ENCODE assay signal across 21 mouse cellular contexts in genomic region chr6:128036597-128036996, GRCm38 (mm10).
DNase-seq lines count a peak whose midpoint lies in the region; ATAC-seq and TF ChIP-seq lines count a peak whose summit lies in the region.
"Had no signal": no experiment of that assay in that cellular context is flagged by ENCODE, and none has a peak within 500 bp of the region (broad histone marks: within the 10 kb centered on the region; RNA-seq: fewer than 3 reads in every experiment).

No protein-coding gene starts in this region.

- no peak for TF ChIP-seq EP300 in heart, postnatal 0 days (IDR thresholded peaks at IDR 0.05; ENCODE audit: low read depth)

- peaks cover 90% of the 10 kb centered on the region for H3K4me1 ChIP-seq in heart, embryonic 12.5 days (replicated peaks)
- peaks cover 41% of the 10 kb centered on the region for H3K4me1 ChIP-seq in heart, postnatal 0 days (ENCODE audit: control insufficient read depth, insufficient read depth)

- no peak for TF ChIP-seq POLR2A in myocyte (IDR thresholded peaks at IDR 0.05; ENCODE audit: insufficient read length, low read depth)

- no peak overlapping the region for H3ac ChIP-seq in myocyte (ENCODE audit: control insufficient read depth, insufficient read length)

- H3K27ac ChIP-seq in heart, embryonic 12.5 days (ENCODE audit: poor library complexity, severe bottlenecking), result no peak overlapping the region
- H3K27ac ChIP-seq in heart, postnatal 0 days (ENCODE audit: low read depth), result 0 out of 2 replicates have a peak overlapping the region, but pooled peaks have one; percentile 9
- H3K27ac ChIP-seq: forebrain, embryonic 10.5 days; hindbrain, embryonic 14.5 days; intestine, embryonic 15.5 days had no signal

- peak; percentile 69 for DNase-seq in cerebellum, adult 9-11 months
- no peak for DNase-seq in cerebellum, postnatal 4 days (ENCODE audit: low spot score in 2 of 2)
- no peak for DNase-seq in heart, postnatal 36 days
- DNase-seq in heart, postnatal 0 days (ENCODE audit: low spot score), result no peak
- no peak for DNase-seq in heart, postnatal 10 days
- DNase-seq: adrenal gland, adult 2 months; adrenal gland, postnatal 25 days; gastrocnemius, adult 2 months; gastrocnemius, postnatal 25 days; kidney, adult 18-20 months had no signal

- intact Hi-C loops in heart, postnatal 36 days (cut with DNase I), result no loop called here
- intact Hi-C loops in heart, postnatal 10 days (cut with DNase I), result no loop called here

- no peaks in the 10 kb centered on the region for H3K36me3 ChIP-seq in heart, embryonic 12.5 days
- no peaks in the 10 kb centered on the region for H3K36me3 ChIP-seq in heart, postnatal 0 days (replicated peaks; ENCODE audit: control insufficient read depth, insufficient read depth, low read length)
- H3K36me3 ChIP-seq in myocyte (ENCODE audit: control insufficient read depth, insufficient read depth), result no peaks in the 10 kb centered on the region
- H3K36me3 ChIP-seq: embryonic facial prominence, embryonic 15.5 days; forebrain, embryonic 10.5 days; heart, embryonic 10.5 days; hindbrain, embryonic 10.5 days; intestine, embryonic 15.5 days had no signal

- H3K79me2 ChIP-seq in myocyte (ENCODE audit: control insufficient read depth, insufficient read depth), result peaks cover 6% of the 10 kb centered on the region

- ATAC-seq in heart, embryonic 12.5 days (ENCODE audit: insufficient number of reproducible peaks, low FRiP score), result no peak
- ATAC-seq in heart, postnatal 0 days (ENCODE audit: insufficient read depth, low read depth), result no peak
- ATAC-seq: activated CD4-positive, CD25-positive, alpha-beta regulatory T cell, adult 4 months; intestine, embryonic 15.5 days; Patski had no signal

- 69% methylated on average over 9 of the region's 9 CpGs for WGBS in heart, embryonic 12.5 days
- 73% methylated on average over 9 of the region's 9 CpGs for WGBS in heart, postnatal 0 days

- TF ChIP-seq CTCF in heart, postnatal 0 days (IDR thresholded peaks at IDR 0.05; ENCODE audit: low read depth), result no peak

- H3K9ac ChIP-seq in heart, embryonic 12.5 days, result peak overlapping the region; percentile 21; the same call in 1 of the 2 replicates
- H3K9ac ChIP-seq in heart, postnatal 0 days (replicated peaks; ENCODE audit: low read depth, low read length), result 0 out of 2 replicates have a peak overlapping the region, but pooled peaks have one; percentile 4

- no peaks in the 10 kb centered on the region for H3K9me3 ChIP-seq in heart, embryonic 12.5 days (replicated peaks)
- no peaks in the 10 kb centered on the region for H3K9me3 ChIP-seq in heart, postnatal 0 days (replicated peaks; ENCODE audit: control insufficient read depth, low read length)
- H3K9me3 ChIP-seq: embryonic facial prominence, embryonic 15.5 days; forebrain, embryonic 10.5 days; heart, embryonic 10.5 days; hindbrain, embryonic 10.5 days; intestine, embryonic 15.5 days had no signal

- no peak overlapping the region for H3K4me3 ChIP-seq in heart, embryonic 12.5 days
- H3K4me3 ChIP-seq in heart, postnatal 0 days (ENCODE audit: low read depth, low read length), result no peak overlapping the region
- no peak overlapping the region for H3K4me3 ChIP-seq in myocyte
- H3K4me3 ChIP-seq: erythroblast, embryonic 14.5 days had no signal

- H3K4me2 ChIP-seq in heart, embryonic 12.5 days, result no peak overlapping the region; the same call in 1 of the 2 replicates
- no peak overlapping the region for H3K4me2 ChIP-seq in heart, postnatal 0 days (ENCODE audit: low read depth, low read length)
- H3K4me2 ChIP-seq in myocyte (ENCODE audit: low read depth), result peak overlapping the region; percentile 77

- H3K27me3 ChIP-seq in heart, embryonic 12.5 days (replicated peaks), result no peaks in the 10 kb centered on the region
- no peaks in the 10 kb centered on the region for H3K27me3 ChIP-seq in heart, postnatal 0 days (ENCODE audit: control insufficient read depth, insufficient read depth, low read length)
- no peaks in the 10 kb centered on the region for H3K27me3 ChIP-seq in myocyte (ENCODE audit: control insufficient read depth, insufficient read depth, insufficient read length)
- H3K27me3 ChIP-seq: embryonic facial prominence, embryonic 15.5 days; intestine, embryonic 15.5 days; Patski had no signal

TF ChIP-seq in myocyte, 11 proteins besides CTCF, POLR2A, EP300 and RAD21:
- TF ChIP-seq TCF12 (IDR thresholded peaks at IDR 0.05; ENCODE audit: insufficient read depth, poor library complexity, severe bottlenecking) (no peak), MYOG (IDR thresholded peaks at IDR 0.05; ENCODE audit: control insufficient read depth in 1 of 3, insufficient read depth in 1 of 3, insufficient read length in 2 of 3, low read depth in 2 of 3) (no peak), TCF3 (IDR thresholded peaks at IDR 0.05; ENCODE audit: insufficient read length, low read depth) (no peak), MAX (IDR thresholded peaks at IDR 0.05; ENCODE audit: low read depth) (no peak), E2F4 (IDR thresholded peaks at IDR 0.05; ENCODE audit: insufficient read depth) (no peak), CEBPB (IDR thresholded peaks at IDR 0.05; ENCODE audit: insufficient read depth, poor library complexity, severe bottlenecking) (no peak), MYOD1 (IDR thresholded peaks at IDR 0.05; ENCODE audit: control insufficient read depth in 1 of 3, insufficient read length in 2 of 3, low read depth in 2 of 3) (no peak), USF1 (IDR thresholded peaks at IDR 0.05; ENCODE audit: low read depth) (no peak), POLR2AphosphoS2 (IDR thresholded peaks at IDR 0.05; ENCODE audit: insufficient read length, low read depth) (no peak), SRF (IDR thresholded peaks at IDR 0.05; ENCODE audit: control insufficient read depth, insufficient read length, low read depth) (no peak), REST (IDR thresholded peaks at IDR 0.05; ENCODE audit: insufficient read depth, insufficient read length) (no peak)
